Mouse (Mus musculus): Measurements from ENCODE around the gene Elmsan1. TPM values are rescaled to one million over a fixed set of nuclear protein-coding genes. Genes with fewer than 3 reads are reported as not detected.

Gene Elmsan1
- total and polyA plus RNA-seq, 3 experiments, result 2.2 to 14.3 (median 5.6) TPM

GRCm38 (mm10) chr12:84165631-84166373, 52.9 kb downstream of the Elmsan1 start:
- H3K27me3 ChIP-seq (replicated peaks), result no peaks in the 10 kb centered on the region
- TF ChIP-seq USF1 (IDR thresholded peaks at IDR 0.05; ENCODE audit: low read depth, low read length) (no peak), MAX (IDR thresholded peaks at IDR 0.05; ENCODE audit: low read length) (no peak), POLR2AphosphoS2 (IDR thresholded peaks at IDR 0.05; ENCODE audit: low read depth, low read length) (no peak), CTCF (conservative IDR thresholded peaks at IDR 0.05 in 1 of 2, IDR thresholded peaks at IDR 0.05 in 1 of 2; ENCODE audit: low read depth in 2 of 2, low read length in 2 of 2) (no peak)
- H3K27ac ChIP-seq (ENCODE audit: insufficient read depth, low read depth), result no peak overlapping the region
- DNase-seq (ENCODE audit: extremely low read depth), result no peak
- no peaks in the 10 kb centered on the region; the same call in 1 of the 2 replicates for H3K79me2 ChIP-seq (replicated peaks; ENCODE audit: control insufficient read depth, extremely low read depth, insufficient read depth, poor library complexity, severe bottlenecking)
- in situ Hi-C loops (cut with MboI; ENCODE audit: low pct_ligation_motif_present, low pct_unique_long_range_greater_than_20kb, low sequenced_read_pairs), result loop anchor here (10.0 kb wide), 1 partner anchor 79 kb away; no protein-coding TSS in a partner anchor
- H3K36me3 ChIP-seq (replicated peaks in 1 of 2; ENCODE audit: control insufficient read depth in 1 of 2, insufficient read depth in 1 of 2, low read length in 1 of 2), result peaks cover 17 to 91% of the 10 kb centered on the region in 2 experiments
- dilution Hi-C loops (cut with MboI; ENCODE audit: extremely low pct_ligation_motif_present, extremely low pct_unique_long_range_greater_than_20kb, low sequenced_read_pairs), result no loop called here
- peaks cover 0 to 17% of the 10 kb centered on the region in 2 experiments; a peak in 2 of 4 replicates for H3K4me1 ChIP-seq (ENCODE audit: control insufficient read depth in 1 of 2, insufficient read depth in 2 of 2)
- no peak overlapping the region for H3K4me2 ChIP-seq (ENCODE audit: insufficient read depth, low read depth, poor library complexity, severe bottlenecking)
- H3K9me3 ChIP-seq (replicated peaks; ENCODE audit: low read length), result no peaks in the 10 kb centered on the region
- no peak overlapping the region for H3K9ac ChIP-seq (ENCODE audit: insufficient read depth, low read depth)
- no peak overlapping the region for H3K4me3 ChIP-seq (replicated peaks in 1 of 3; ENCODE audit: low read depth in 2 of 3, low read length in 2 of 3, poor library complexity in 1 of 3)

- dilution Hi-C loops (cut with MboI; ENCODE audit: extremely low pct_ligation_motif_present, extremely low pct_unique_long_range_greater_than_20kb, low sequenced_read_pairs), result no loop called here
- Histone ChIP-seq H3K4me1 (ENCODE audit: control insufficient read depth in 1 of 2, insufficient read depth in 2 of 2) (peaks cover 0 to 17% of the 10 kb centered on the region in 2 experiments; a peak in 2 of 4 replicates), H3K4me2 (ENCODE audit: insufficient read depth, low read depth, poor library complexity, severe bottlenecking) (no peak overlapping the region), H3K27ac (ENCODE audit: insufficient read depth, low read depth) (no peak overlapping the region), H3K9ac (ENCODE audit: insufficient read depth, low read depth) (no peak overlapping the region), H3K9me3 (replicated peaks; ENCODE audit: low read length) (no peaks in the 10 kb centered on the region), H3K36me3 (replicated peaks in 1 of 2; ENCODE audit: control insufficient read depth in 1 of 2, insufficient read depth in 1 of 2, low read length in 1 of 2) (peaks cover 35 to 94% of the 10 kb centered on the region in 2 experiments), H3K27me3 (replicated peaks) (no peaks in the 10 kb centered on the region), H3K4me3 (replicated peaks in 1 of 3; ENCODE audit: low read depth in 2 of 3, low read length in 2 of 3, poor library complexity in 1 of 3) (no peak overlapping the region), H3K79me2 (replicated peaks; ENCODE audit: control insufficient read depth, extremely low read depth, insufficient read depth, poor library complexity, severe bottlenecking) (no peaks in the 10 kb centered on the region; the same call in 1 of the 2 replicates)
- in situ Hi-C loops (cut with MboI; ENCODE audit: low pct_ligation_motif_present, low pct_unique_long_range_greater_than_20kb, low sequenced_read_pairs), result loop anchor here (10.0 kb wide), 1 partner anchor 81 kb away; no protein-coding TSS in a partner anchor
- no peak for DNase-seq (ENCODE audit: extremely low read depth)
- TF ChIP-seq HCFC1 (IDR thresholded peaks at IDR 0.05; ENCODE audit: low read depth, low read length), result no peak
- TF ChIP-seq CTCF (conservative IDR thresholded peaks at IDR 0.05 in 1 of 2, IDR thresholded peaks at IDR 0.05 in 1 of 2; ENCODE audit: low read depth in 2 of 2, low read length in 2 of 2), result no peak
- TF ChIP-seq USF2 (conservative IDR thresholded peaks at IDR 0.05; ENCODE audit: low read depth, low read length), result no peak
Observed at GRCm38 (mm10) chr12:84163586-84164110, 55.0 kb downstream of the Elmsan1 start.

DNA sequence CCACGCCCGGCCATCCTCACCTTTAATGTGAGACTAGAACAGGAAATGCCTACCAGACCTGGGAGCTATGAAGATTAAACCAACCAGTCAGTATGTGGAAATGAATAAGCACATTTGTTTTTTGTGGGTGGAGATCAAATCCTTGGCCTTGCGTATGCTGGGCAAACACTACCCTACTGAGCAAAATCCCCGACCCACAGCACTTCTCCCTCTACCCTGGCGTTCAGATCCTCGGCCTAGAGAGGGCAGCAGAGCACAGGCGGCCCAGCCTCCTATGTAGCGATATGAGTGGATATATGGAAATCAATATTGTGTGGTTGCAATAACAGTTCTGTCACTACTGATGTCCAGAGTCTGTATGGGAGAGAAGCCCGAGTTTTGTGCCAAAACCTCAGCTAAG, 55.5 kb downstream of the Elmsan1 start:
- TF ChIP-seq RAD21 (IDR thresholded peaks at IDR 0.05; ENCODE audit: low read depth, low read length) (peak; percentile 60), SMC3 (IDR thresholded peaks at IDR 0.05; ENCODE audit: low read depth, low read length) (peak; percentile 69), TBP (conservative IDR thresholded peaks at IDR 0.05; ENCODE audit: low read depth, low read length) (no peak), CTCF (conservative IDR thresholded peaks at IDR 0.05 in 1 of 2, IDR thresholded peaks at IDR 0.05 in 1 of 2; ENCODE audit: low read depth in 2 of 2, low read length in 2 of 2) (peak; percentile 17 to 65; a peak in 2 of 4 replicates)
- Histone ChIP-seq H3K4me3 (replicated peaks in 1 of 3; ENCODE audit: low read depth in 2 of 3, low read length in 2 of 3, poor library complexity in 1 of 3) (no peak overlapping the region), H3K36me3 (replicated peaks in 1 of 2; ENCODE audit: control insufficient read depth in 1 of 2, insufficient read depth in 1 of 2, low read length in 1 of 2) (peaks cover 40 to 94% of the 10 kb centered on the region in 2 experiments), H3K9ac (ENCODE audit: insufficient read depth, low read depth) (no peak overlapping the region), H3K9me3 (replicated peaks; ENCODE audit: low read length) (no peaks in the 10 kb centered on the region), H3K79me2 (replicated peaks; ENCODE audit: control insufficient read depth, extremely low read depth, insufficient read depth, poor library complexity, severe bottlenecking) (no peaks in the 10 kb centered on the region; the same call in 1 of the 2 replicates), H3K27me3 (replicated peaks) (no peaks in the 10 kb centered on the region), H3K4me1 (ENCODE audit: control insufficient read depth in 1 of 2, insufficient read depth in 2 of 2) (peaks cover 0 to 17% of the 10 kb centered on the region in 2 experiments; a peak in 2 of 4 replicates), H3K4me2 (ENCODE audit: insufficient read depth, low read depth, poor library complexity, severe bottlenecking) (no peak overlapping the region), H3K27ac (ENCODE audit: insufficient read depth, low read depth) (no peak overlapping the region)
- dilution Hi-C loops (cut with MboI; ENCODE audit: extremely low pct_ligation_motif_present, extremely low pct_unique_long_range_greater_than_20kb, low sequenced_read_pairs) (no loop called here), in situ Hi-C loops (cut with MboI; ENCODE audit: low pct_ligation_motif_present, low pct_unique_long_range_greater_than_20kb, low sequenced_read_pairs) (loop anchor here (10.0 kb wide), 1 partner anchor 82 kb away; no protein-coding TSS in a partner anchor)
- no peak for DNase-seq (ENCODE audit: extremely low read depth)
